Mouse (Mus musculus): ENCODE results near the gene Ptpn23.
"Not testable (repeated sequence)": the region's sequence is repeated elsewhere in the genome, so short reads cannot be mapped to it uniquely, and the experiment has no call there.

The Ptpn23 gene

GRCm38 (mm10) chr9:110408099-110408773 is at the start of gene Ptpn23:
Gene Ptpn23, minus strand, starts transcription at chr9:110408213.
- peak; percentile 97 to 99 for DNase-seq

GRCm38 (mm10) chr9:110452523-110452922 is 44.5 kb upstream of the Ptpn23 start:
- DNase-seq = no peak

GRCm38 (mm10) chr9:110448857-110449617 is 41.0 kb upstream of the Ptpn23 start:
- DNase-seq = peak; percentile 82 to 85

- DNase-seq = no peak
These were observed 40.3 kb upstream of the Ptpn23 start for GRCm38 (mm10) chr9:110448356-110448755.

- no peak for DNase-seq
These were observed 32.5 kb upstream of the Ptpn23 start for GRCm38 (mm10) chr9:110440559-110440958.

- DNase-seq = no peak
These were observed 32.0 kb upstream of the Ptpn23 start for GRCm38 (mm10) chr9:110440049-110440448.

- no peak for DNase-seq
These were observed 28.0 kb upstream of the Ptpn23 start for GRCm38 (mm10) chr9:110436041-110436440.

GRCm38 (mm10) chr9:110433045-110433444 is 25.0 kb upstream of the Ptpn23 start:
- DNase-seq = no peak

GRCm38 (mm10) chr9:110431241-110431640 is 23.2 kb upstream of the Ptpn23 start:
- no peak for DNase-seq

GRCm38 (mm10) chr9:110419511-110420112 is 11.6 kb upstream of the Ptpn23 start, which contains the start of gene Ngp:
Gene Ngp, plus strand, starts transcription at chr9:110419747.
- DNase-seq = no peak

GRCm38 (mm10) chr9:110413785-110414184 is 5.8 kb upstream of the Ptpn23 start:
- DNase-seq = peak; percentile 72 to 76

GRCm38 (mm10) chr9:110412926-110413325 is 4.9 kb upstream of the Ptpn23 start:
- DNase-seq = peak; percentile 20 to 22

- DNase-seq = peak; percentile 90 to 92
These were observed 3.2 kb upstream of the Ptpn23 start for GRCm38 (mm10) chr9:110410908-110411887.

- peak in 1 of 2 experiments; percentile 39 for DNase-seq
These were observed 508 bp downstream of the Ptpn23 start for GRCm38 (mm10) chr9:110407311-110408098.

- DNase-seq = not testable (repeated sequence)
These were observed 4.8 kb downstream of the Ptpn23 start for GRCm38 (mm10) chr9:110403240-110403639.

- no peak for DNase-seq
These were observed 5.3 kb downstream of the Ptpn23 start for GRCm38 (mm10) chr9:110402731-110403130.

- peak; percentile 40 to 68 for DNase-seq
These were observed 7.4 kb downstream of the Ptpn23 start for GRCm38 (mm10) chr9:110400650-110401049.

GRCm38 (mm10) chr9:110393295-110393694 is 14.7 kb downstream of the Ptpn23 start:
- DNase-seq = no peak

- no peak for DNase-seq
These were observed 17.2 kb downstream of the Ptpn23 start for GRCm38 (mm10) chr9:110390843-110391242.

GRCm38 (mm10) chr9:110388011-110388410 is 20.0 kb downstream of the Ptpn23 start:
- no peak for DNase-seq

GRCm38 (mm10) chr9:110384369-110384929 is 23.6 kb downstream of the Ptpn23 start:
- DNase-seq = no peak
